Mouse (Mus musculus): ENCODE measurements around the gene Ccdc153. TPM values are rescaled to one million over a fixed set of nuclear protein-coding genes. Genes with fewer than 3 reads are reported as not detected.

The Ccdc153 gene
- 4.9 TPM for polyA plus RNA-seq (2014; fragmentation: Illumina TruSeq; extraction: RNeasy Lipid Tissue Mini Kit (QIAGEN cat#74804))

GRCm38 (mm10) chr9:44240399-44240798, at the start of gene Ccdc153:
TSS of gene Ccdc153 (plus strand) at chr9:44240676.

GRCm38 (mm10) chr9:44233802-44234478, 6.5 kb upstream of the Ccdc153 start, which contains the start of gene Cbl:
TSS of gene Cbl (minus strand) at chr9:44234049.

GRCm38 (mm10) chr9:44251314-44251713, 10.8 kb downstream of the Ccdc153 start, which contains the start of gene Pdzd3:
TSS of gene Pdzd3 (minus strand) at chr9:44251471.

GRCm38 (mm10) chr9:44268432-44268831, 28.0 kb downstream of the Ccdc153 start, which contains the start of gene Nlrx1:
TSS of gene Nlrx1 (minus strand) at chr9:44268599.

GRCm38 (mm10) chr9:44288076-44288958, 47.8 kb downstream of the Ccdc153 start, which contains the start of gene Abcg4:
TSS of gene Abcg4 (minus strand) at chr9:44288615.

Other genes with a start within 250 kb of the Ccdc153 start
- gene Thy1, start 197.3 kb upstream of the Ccdc153 start, polyA plus RNA-seq (2014; fragmentation: Illumina TruSeq; extraction: RNeasy Lipid Tissue Mini Kit (QIAGEN cat#74804)), result 1.9 TPM
- gene Usp2, start 173.7 kb upstream of the Ccdc153 start, polyA plus RNA-seq (2014; fragmentation: Illumina TruSeq; extraction: RNeasy Lipid Tissue Mini Kit (QIAGEN cat#74804)), result 3.1 TPM
- not detected for gene Mfrp, start 138.9 kb upstream of the Ccdc153 start, polyA plus RNA-seq (2014; fragmentation: Illumina TruSeq; extraction: RNeasy Lipid Tissue Mini Kit (QIAGEN cat#74804))
- gene C1qtnf5, start 133.4 kb upstream of the Ccdc153 start, polyA plus RNA-seq (2014; fragmentation: Illumina TruSeq; extraction: RNeasy Lipid Tissue Mini Kit (QIAGEN cat#74804)), result not detected
- gene Gm49380, start 127.2 kb upstream of the Ccdc153 start, polyA plus RNA-seq (2014; fragmentation: Illumina TruSeq; extraction: RNeasy Lipid Tissue Mini Kit (QIAGEN cat#74804)), result 0.43 TPM
- gene Rnf26, start 127.2 kb upstream of the Ccdc153 start, polyA plus RNA-seq (2014; fragmentation: Illumina TruSeq; extraction: RNeasy Lipid Tissue Mini Kit (QIAGEN cat#74804)), result 1.1 TPM
- 23.9 TPM for gene Mcam, start 106.2 kb upstream of the Ccdc153 start, polyA plus RNA-seq (2014; fragmentation: Illumina TruSeq; extraction: RNeasy Lipid Tissue Mini Kit (QIAGEN cat#74804))
- 36.8 TPM for gene Cbl, start 6.6 kb upstream of the Ccdc153 start, polyA plus RNA-seq (2014; fragmentation: Illumina TruSeq; extraction: RNeasy Lipid Tissue Mini Kit (QIAGEN cat#74804))
- not detected for gene Pdzd3, start 10.8 kb downstream of the Ccdc153 start, polyA plus RNA-seq (2014; fragmentation: Illumina TruSeq; extraction: RNeasy Lipid Tissue Mini Kit (QIAGEN cat#74804))
- gene Nlrx1, start 27.9 kb downstream of the Ccdc153 start, polyA plus RNA-seq (2014; fragmentation: Illumina TruSeq; extraction: RNeasy Lipid Tissue Mini Kit (QIAGEN cat#74804)), result not detected
- 0.14 TPM for gene Abcg4, start 47.9 kb downstream of the Ccdc153 start, polyA plus RNA-seq (2014; fragmentation: Illumina TruSeq; extraction: RNeasy Lipid Tissue Mini Kit (QIAGEN cat#74804))
- 15.0 TPM for gene Hinfp, start 65.0 kb downstream of the Ccdc153 start, polyA plus RNA-seq (2014; fragmentation: Illumina TruSeq; extraction: RNeasy Lipid Tissue Mini Kit (QIAGEN cat#74804))
- 0.63 TPM for gene C2cd2l, start 79.6 kb downstream of the Ccdc153 start, polyA plus RNA-seq (2014; fragmentation: Illumina TruSeq; extraction: RNeasy Lipid Tissue Mini Kit (QIAGEN cat#74804))
- gene Dpagt1, start 85.3 kb downstream of the Ccdc153 start, polyA plus RNA-seq (2014; fragmentation: Illumina TruSeq; extraction: RNeasy Lipid Tissue Mini Kit (QIAGEN cat#74804)), result 11.4 TPM
- 9.2 TPM for gene H2afx, start 94.0 kb downstream of the Ccdc153 start, polyA plus RNA-seq (2014; fragmentation: Illumina TruSeq; extraction: RNeasy Lipid Tissue Mini Kit (QIAGEN cat#74804))
- gene Hmbs, start 103.6 kb downstream of the Ccdc153 start, polyA plus RNA-seq (2014; fragmentation: Illumina TruSeq; extraction: RNeasy Lipid Tissue Mini Kit (QIAGEN cat#74804)), result 26.6 TPM
- gene Vps11, start 121.0 kb downstream of the Ccdc153 start, polyA plus RNA-seq (2014; fragmentation: Illumina TruSeq; extraction: RNeasy Lipid Tissue Mini Kit (QIAGEN cat#74804)), result 11.1 TPM
- gene Hyou1, start 138.8 kb downstream of the Ccdc153 start, polyA plus RNA-seq (2014; fragmentation: Illumina TruSeq; extraction: RNeasy Lipid Tissue Mini Kit (QIAGEN cat#74804)), result 22.1 TPM
- 1.4 TPM for gene Slc37a4, start 156.2 kb downstream of the Ccdc153 start, polyA plus RNA-seq (2014; fragmentation: Illumina TruSeq; extraction: RNeasy Lipid Tissue Mini Kit (QIAGEN cat#74804))
- 968 TPM for gene Rps25, start 166.5 kb downstream of the Ccdc153 start, polyA plus RNA-seq (2014; fragmentation: Illumina TruSeq; extraction: RNeasy Lipid Tissue Mini Kit (QIAGEN cat#74804))
- gene Trappc4, start 166.9 kb downstream of the Ccdc153 start, polyA plus RNA-seq (2014; fragmentation: Illumina TruSeq; extraction: RNeasy Lipid Tissue Mini Kit (QIAGEN cat#74804)), result 28.7 TPM
- gene Ccdc84, start 177.9 kb downstream of the Ccdc153 start, polyA plus RNA-seq (2014; fragmentation: Illumina TruSeq; extraction: RNeasy Lipid Tissue Mini Kit (QIAGEN cat#74804)), result 4.1 TPM
- gene Foxr1, start 200.5 kb downstream of the Ccdc153 start, polyA plus RNA-seq (2014; fragmentation: Illumina TruSeq; extraction: RNeasy Lipid Tissue Mini Kit (QIAGEN cat#74804)), result 0.54 TPM
- gene Upk2, start 214.3 kb downstream of the Ccdc153 start, polyA plus RNA-seq (2014; fragmentation: Illumina TruSeq; extraction: RNeasy Lipid Tissue Mini Kit (QIAGEN cat#74804)), result not detected
- 2.6 TPM for gene Bcl9l, start 242.1 kb downstream of the Ccdc153 start, polyA plus RNA-seq (2014; fragmentation: Illumina TruSeq; extraction: RNeasy Lipid Tissue Mini Kit (QIAGEN cat#74804))